Mouse (Mus musculus) kidney, embryonic 16.5 days (tissue): ENCODE results near the gene Mfsd12. TPM values are rescaled to one million over a fixed set of nuclear protein-coding genes. Genes with fewer than 3 reads are reported as not detected.
A peak's percentile ranks its signal among the peaks of the same experiment; 100 is the strongest.

Experiments
- ATAC-seq: fragments of 200-750 bp; cut with Nextera tagmentation; 2 replicates; pipeline ENCODE4 v1.8.0; 2017; ENCODE audit warnings: moderate TSS enrichment; ENCODE audit not compliant: low FRiP score, low TSS enrichment
- H3K27ac ChIP-seq: fragments of 300-500 bp; sonication (generic); 2 replicates; pipeline ENCODE4 v1.5.1; 2014; ENCODE audit warnings: low read length
- H3K27me3 ChIP-seq: fragments of 300-500 bp; sonication (generic); 2 replicates; pipeline ENCODE4 v1.6.1; 2014; ENCODE audit warnings: low read length, control low read depth, mixed read lengths; ENCODE audit not compliant: insufficient read depth
- H3K36me3 ChIP-seq: fragments of 300-500 bp; sonication (generic); 2 replicates; pipeline ENCODE4 v1.6.1; 2014; ENCODE audit warnings: low read length, control low read depth, mixed read lengths; ENCODE audit not compliant: insufficient read depth
- H3K4me1 ChIP-seq: fragments of 300-500 bp; sonication (generic); 2 replicates; pipeline ENCODE4 v1.6.1; 2014; ENCODE audit warnings: low read length, control low read depth, mixed read lengths; ENCODE audit not compliant: insufficient read depth
- H3K4me2 ChIP-seq: fragments of 300-500 bp; sonication (generic); replicated peaks from 2 replicates; pipeline ENCODE4 v1.6.1; 2014; ENCODE audit warnings: low read depth, low read length
- H3K4me3 ChIP-seq: fragments of 300-500 bp; sonication (generic); 2 replicates; pipeline ENCODE4 v1.5.1; 2014; ENCODE audit warnings: mild to moderate bottlenecking, low read length
- H3K9ac ChIP-seq: fragments of 300-500 bp; sonication (generic); replicated peaks from 2 replicates; pipeline ENCODE4 v1.6.1; 2014; ENCODE audit warnings: low read length
- H3K9me3 ChIP-seq: fragments of 300-500 bp; sonication (generic); 2 replicates; pipeline ENCODE4 v1.6.1; 2016; ENCODE audit warnings: low read length, control low read depth
- whole genome bisulfite sequencing: fragments of 180-500 bp; shearing (Covaris S2); extraction: QIAGEN DNeasy Blood & Tissue Kit; methylation state at CpG from one replicate; pipeline ENCODE4 v1.1.7; 2014; 5-methylcytosine and 5-hydroxymethylcytosine counted together
- polyA plus RNA-seq: library from polyadenylated mRNA; unstranded; fragments of >200 nt; fragmentation: Nextera tagmentation; extraction: Ambion mirVana; gene quantifications from 2 replicates; pipeline ENCODE4 v1.2.1, GENCODE M21; 2015

Gene Mfsd12
- polyA plus RNA-seq, 1 experiment from 2014 or later = 12.5 TPM

GRCm38 (mm10) chr10:81350351-81351063 is 6.8 kb upstream of the Mfsd12 start, which contains the start of gene Hmg20b:
Hmg20b (minus strand) TSS chr10:81350480.
- Histone ChIP-seq H3K9ac (peak within 1 kb of the TSS; percentile 97), H3K4me3 (peak within 1 kb of the TSS; percentile 88), H3K27me3 (no peaks in the 10 kb centered on the region), H3K4me2 (peak within 1 kb of the TSS; percentile 90), H3K4me1 (peaks cover 33% of the 10 kb centered on the region), H3K36me3 (peaks cover 7% of the 10 kb centered on the region; the same call in 1 of the 2 replicates), H3K27ac (peak within 1 kb of the TSS; percentile 81), H3K9me3 (no peaks in the 10 kb centered on the region)
- peak; percentile 95 for ATAC-seq
- WGBS = under 1% methylated on average over 52 of the region's 54 CpGs

DNA sequence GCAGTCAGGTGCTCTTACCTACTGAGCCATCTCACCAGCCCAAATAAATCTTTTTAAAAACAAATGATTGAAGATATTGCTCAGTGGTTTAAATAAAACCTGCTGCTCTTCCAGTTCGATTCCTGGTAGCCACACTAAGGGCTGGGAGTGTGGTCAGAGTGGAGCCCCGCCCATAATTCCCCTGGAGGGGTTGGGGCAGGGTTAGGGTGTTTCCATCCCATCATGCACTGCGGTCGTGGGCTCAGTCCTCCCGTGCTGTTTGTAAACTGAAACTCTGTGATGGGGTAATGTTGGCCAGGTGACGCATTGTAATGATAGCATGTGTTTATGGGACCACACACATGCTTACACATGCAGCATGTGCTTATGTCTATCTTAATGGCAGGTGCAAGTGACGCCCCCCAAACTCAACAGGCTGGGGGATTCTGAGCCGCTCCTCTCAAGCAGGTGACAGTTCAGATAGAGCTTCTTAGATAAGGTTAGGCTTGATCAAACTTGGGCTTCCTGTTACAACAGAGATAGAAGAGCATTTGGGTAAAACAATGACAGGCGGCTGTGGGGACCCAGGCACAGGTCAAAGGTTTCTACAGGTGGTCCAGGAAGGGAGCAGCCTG is 5.5 kb upstream of the Mfsd12 start:
- no peak overlapping the region for H3K4me2 ChIP-seq
- no peaks in the 10 kb centered on the region for H3K9me3 ChIP-seq
- H3K4me3 ChIP-seq = no peak overlapping the region
- ATAC-seq = no peak
- H3K27me3 ChIP-seq = no peaks in the 10 kb centered on the region
- peaks cover 7% of the 10 kb centered on the region; the same call in 1 of the 2 replicates for H3K36me3 ChIP-seq
- no peak overlapping the region for H3K27ac ChIP-seq
- H3K9ac ChIP-seq = no peak overlapping the region
- WGBS = 28% methylated on average over 9 of the region's 9 CpGs
- peaks cover 36% of the 10 kb centered on the region for H3K4me1 ChIP-seq

DNA sequence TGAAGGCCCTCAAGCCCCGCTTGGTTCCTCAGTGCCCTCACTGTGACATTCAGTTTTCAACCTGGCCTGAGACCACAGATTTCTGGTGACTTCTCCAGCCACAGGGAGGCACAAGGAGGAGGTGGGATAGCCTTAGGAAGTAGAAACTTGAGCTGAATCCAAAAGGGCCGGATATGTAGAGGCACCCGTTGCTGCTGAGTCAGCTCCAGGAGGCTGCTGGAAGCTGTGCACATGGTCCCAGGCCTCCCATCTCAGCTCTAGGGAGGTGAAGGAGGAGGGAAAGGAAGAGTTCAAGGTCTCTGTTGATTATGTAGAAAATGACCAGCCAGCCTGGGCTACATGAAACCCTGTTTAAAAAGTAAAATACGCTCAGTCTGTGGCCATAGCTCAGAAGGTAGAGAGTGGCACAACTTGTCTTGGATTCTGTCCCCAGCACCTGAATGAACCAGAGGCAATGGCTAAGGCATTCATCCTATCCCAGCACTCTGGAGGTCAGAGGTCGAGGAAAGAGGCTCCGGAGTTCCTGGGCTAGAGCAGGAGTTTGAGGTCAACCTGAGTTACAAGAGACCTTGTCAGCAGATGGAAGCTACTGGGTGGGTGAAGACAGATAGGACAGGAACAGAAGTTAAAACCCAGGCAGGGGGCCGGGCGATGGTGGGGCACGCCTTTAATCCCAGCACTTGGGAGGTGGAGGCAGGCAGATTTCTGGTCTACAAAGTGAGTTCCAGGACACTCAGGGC is 2.4 kb upstream of the Mfsd12 start:
- Histone ChIP-seq H3K27ac (no peak overlapping the region), H3K4me1 (peaks cover 35% of the 10 kb centered on the region), H3K4me2 (no peak overlapping the region), H3K4me3 (no peak overlapping the region), H3K9me3 (no peaks in the 10 kb centered on the region), H3K9ac (no peak overlapping the region), H3K36me3 (no peaks in the 10 kb centered on the region), H3K27me3 (no peaks in the 10 kb centered on the region)
- WGBS = 71% methylated on average over 9 of the region's 9 CpGs
- ATAC-seq = no peak

GRCm38 (mm10) chr10:81355533-81355932 is 1.8 kb upstream of the Mfsd12 start:
- H3K4me3 ChIP-seq = no peak overlapping the region

DNA sequence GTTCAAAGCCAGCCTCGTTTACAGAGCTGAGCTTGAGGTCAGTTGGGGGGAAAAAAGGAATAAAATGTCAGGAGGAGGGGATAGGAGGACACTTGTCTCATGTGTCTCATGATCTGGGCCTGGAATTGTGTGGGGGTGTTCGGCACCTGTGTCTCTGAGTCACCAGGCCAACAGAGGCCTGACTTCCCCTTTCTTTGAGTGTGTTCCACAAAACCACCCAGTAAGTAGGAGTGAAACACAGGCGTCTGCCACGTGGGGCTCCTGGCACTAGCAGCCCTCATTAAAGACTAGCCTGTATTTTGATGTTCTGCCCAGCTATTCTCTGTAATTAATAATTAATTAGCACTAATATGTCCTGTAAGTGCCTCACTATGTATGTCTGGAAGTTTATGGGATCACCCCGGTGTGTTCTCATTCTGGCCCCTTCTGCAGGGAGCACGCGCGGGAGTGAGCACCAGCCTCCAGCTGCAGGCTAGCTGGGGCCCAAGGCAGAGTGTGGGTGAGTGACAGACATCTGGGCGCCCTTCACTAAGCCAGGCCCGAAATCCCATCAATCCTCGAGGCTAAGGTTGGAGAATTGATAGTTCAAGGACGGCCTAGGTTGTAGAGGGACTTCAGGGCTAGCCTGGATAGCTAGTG is 820 bp upstream of the Mfsd12 start:
- H3K4me1 ChIP-seq = peaks cover 28% of the 10 kb centered on the region
- no peak for ATAC-seq
- H3K9ac ChIP-seq = peak overlapping the region; percentile 46; the same call in 1 of the 2 replicates
- no peaks in the 10 kb centered on the region for H3K36me3 ChIP-seq
- H3K9me3 ChIP-seq = no peaks in the 10 kb centered on the region
- peak overlapping the region; percentile 79; the same call in 1 of the 2 replicates for H3K4me3 ChIP-seq
- 50% methylated on average over 12 of the region's 12 CpGs for WGBS
- no peak overlapping the region for H3K27ac ChIP-seq
- peak overlapping the region; percentile 99 for H3K4me2 ChIP-seq
- H3K27me3 ChIP-seq = no peaks in the 10 kb centered on the region

More at GRCm38 (mm10) chr10:81355533-81355932, 1.8 kb upstream of the Mfsd12 start:
- Histone ChIP-seq H3K9ac (no peak overlapping the region), H3K4me1 (peaks cover 35% of the 10 kb centered on the region), H3K9me3 (no peaks in the 10 kb centered on the region), H3K36me3 (no peaks in the 10 kb centered on the region), H3K27me3 (no peaks in the 10 kb centered on the region), H3K4me2 (no peak overlapping the region), H3K27ac (no peak overlapping the region)
- no peak for ATAC-seq
- WGBS = 80% methylated on average over 4 of the region's 4 CpGs

- Histone ChIP-seq H3K9ac (peak overlapping the region; percentile 83), H3K4me1 (peaks cover 30% of the 10 kb centered on the region), H3K4me2 (peak overlapping the region; percentile 99), H3K9me3 (no peaks in the 10 kb centered on the region), H3K27me3 (no peaks in the 10 kb centered on the region), H3K27ac (0 out of 2 replicates have a peak overlapping the region, but pooled peaks have one; percentile 25), H3K36me3 (no peaks in the 10 kb centered on the region), H3K4me3 (peak overlapping the region; percentile 79)
- 43% methylated on average over 4 of the region's 4 CpGs for WGBS
- no peak for ATAC-seq
Measured at GRCm38 (mm10) chr10:81358209-81358608, 918 bp downstream of the Mfsd12 start.

DNA sequence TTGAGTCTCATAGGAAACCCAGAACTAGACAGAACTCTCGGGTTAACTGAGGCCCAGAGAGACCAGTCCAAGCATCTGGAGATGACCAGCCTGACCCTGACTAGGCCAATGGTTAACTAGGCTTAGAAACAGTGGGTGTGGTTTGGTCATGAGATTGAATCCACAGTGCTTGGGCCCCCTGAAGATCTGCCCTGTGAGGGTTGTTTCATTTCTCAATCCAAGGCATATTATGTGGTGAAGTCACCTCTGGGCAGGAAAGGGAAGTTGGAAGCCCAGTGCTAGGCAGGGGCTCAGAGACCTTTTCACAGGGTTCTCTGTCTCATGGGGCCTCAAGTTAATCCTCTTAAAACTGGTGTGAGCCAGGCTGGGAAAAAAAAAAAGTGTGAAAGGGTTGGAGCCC is 1.6 kb downstream of the Mfsd12 start:
- Histone ChIP-seq H3K36me3 (no peaks in the 10 kb centered on the region), H3K27ac (0 out of 2 replicates have a peak overlapping the region, but pooled peaks have one; percentile 25), H3K9me3 (no peaks in the 10 kb centered on the region), H3K4me3 (peak overlapping the region; percentile 79; the same call in 1 of the 2 replicates), H3K4me1 (peaks cover 37% of the 10 kb centered on the region), H3K4me2 (peak overlapping the region; percentile 99), H3K27me3 (peaks cover 6% of the 10 kb centered on the region), H3K9ac (peak overlapping the region; percentile 83; the same call in 1 of the 2 replicates)
- no peak for ATAC-seq
- 56% methylated on average over 1 of the region's 1 CpGs for WGBS

GRCm38 (mm10) chr10:81360721-81361120 is 3.4 kb downstream of the Mfsd12 start:
- Histone ChIP-seq H3K27me3 (peaks cover 13% of the 10 kb centered on the region), H3K4me3 (no peak overlapping the region), H3K36me3 (no peaks in the 10 kb centered on the region), H3K9ac (no peak overlapping the region), H3K4me2 (no peak overlapping the region), H3K4me1 (peaks cover 55% of the 10 kb centered on the region), H3K27ac (no peak overlapping the region), H3K9me3 (no peaks in the 10 kb centered on the region)
- 61% methylated on average over 8 of the region's 8 CpGs for WGBS
- ATAC-seq = no peak

DNA sequence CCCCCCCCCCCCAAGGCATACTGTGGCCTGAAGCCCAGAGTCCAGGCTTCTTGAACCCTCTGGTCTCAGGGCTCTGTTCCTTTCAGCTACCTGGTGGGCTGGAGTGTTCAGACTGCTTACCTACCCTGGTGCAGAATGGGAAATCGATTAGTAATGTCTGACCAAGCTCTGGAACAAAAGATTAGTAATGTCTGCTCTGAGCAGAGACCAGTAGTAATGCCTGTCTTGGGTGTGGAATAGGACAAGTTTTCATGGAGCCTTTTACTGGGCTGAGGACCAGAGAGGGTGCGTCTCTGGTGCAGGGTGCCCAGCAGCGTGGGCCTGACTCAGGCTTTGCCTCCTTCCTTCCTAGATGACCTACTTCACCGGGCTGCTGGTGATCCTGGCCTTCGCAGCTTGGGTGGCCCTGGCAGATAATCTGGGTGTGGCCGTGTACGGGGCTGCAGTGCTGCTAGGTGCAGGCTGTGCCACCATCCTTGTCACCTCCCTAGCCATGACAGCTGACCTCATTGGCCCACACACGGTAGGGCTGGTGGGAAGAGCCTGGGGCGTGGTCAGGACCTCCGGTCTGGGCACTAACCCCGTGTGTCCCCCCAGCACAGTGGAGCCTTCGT is 5.2 kb downstream of the Mfsd12 start:
- no peak overlapping the region for H3K27ac ChIP-seq
- no peak overlapping the region for H3K4me3 ChIP-seq
- H3K9ac ChIP-seq = no peak overlapping the region
- H3K4me2 ChIP-seq = no peak overlapping the region
- H3K36me3 ChIP-seq = peaks cover 11% of the 10 kb centered on the region
- WGBS = 69% methylated on average over 12 of the region's 12 CpGs
- ATAC-seq = no peak
- H3K27me3 ChIP-seq = peaks cover 13% of the 10 kb centered on the region
- H3K4me1 ChIP-seq = peaks cover 47% of the 10 kb centered on the region
- H3K9me3 ChIP-seq = no peaks in the 10 kb centered on the region
